Mouse (Mus musculus) layer of hippocampus, adult 2 months (tissue): ENCODE data around the gene Dnajb1. TPM values are rescaled to one million over a fixed set of nuclear protein-coding genes. Genes with fewer than 3 reads are reported as not detected.
A peak's percentile ranks its signal among the peaks of the same experiment; 100 is the strongest.

ENCODE experiments used
- DNase-seq, 2 experiments: peaks; one replicate each; pipeline ENCODE4 v3.0.0; 2022; ENCODE audit warnings: low spot score in 2 of 2
- H3K27ac ChIP-seq: fragments of 200-600 bp; 2 replicates; pipeline ENCODE4 v1.8.1; 2022
- H3K4me3 ChIP-seq: fragments of 200-600 bp; 2 replicates; pipeline ENCODE4 v1.8.1; 2022; ENCODE audit warnings: mild to moderate bottlenecking
- CTCF ChIP-seq: fragments of 200-600 bp; conservative IDR thresholded peaks from 2 replicates; pipeline ENCODE4 v1.8.1; 2022; ENCODE audit warnings: antibody characterized with exemption, mild to moderate bottlenecking, moderate library complexity
- total RNA-seq, 2 experiments: library from RNA; stranded (reverse); gene quantifications; 2 replicates each; pipeline ENCODE4 v1.2.3; 2021

Dnajb1 gene
- total RNA-seq, 2 experiments from 2014 or later, result 36.5 to 37.6 TPM

DNA sequence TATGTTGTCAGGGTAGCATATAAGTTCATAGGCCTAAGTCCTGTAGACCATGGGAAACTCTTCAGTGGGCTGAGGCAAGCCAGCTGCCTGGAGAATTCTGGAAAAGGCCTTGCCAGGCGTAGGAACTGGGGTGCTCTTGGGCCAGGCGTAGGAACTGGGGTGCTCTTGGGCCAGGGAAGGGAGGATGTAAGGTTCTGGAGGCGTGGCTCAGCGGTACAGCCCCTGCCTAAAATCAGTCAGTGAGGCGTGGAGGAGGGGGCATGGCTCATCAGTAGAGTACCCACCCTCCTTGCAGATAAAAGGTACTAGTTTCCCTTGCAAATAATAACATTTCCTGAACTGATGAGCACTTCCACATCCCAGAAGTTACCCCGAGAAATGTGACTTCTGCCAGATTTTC lies 46.7 kb downstream of the Dnajb1 start:
- Histone ChIP-seq H3K4me3 (no peak overlapping the region), H3K27ac (no peak overlapping the region)
- TF ChIP-seq CTCF, result no peak
- no peak for DNase-seq

- Histone ChIP-seq H3K27ac (no peak overlapping the region), H3K4me3 (no peak overlapping the region)
- no peak for TF ChIP-seq CTCF
- DNase-seq, result no peak
Observed at GRCm38 (mm10) chr8:83656043-83656442, 48.0 kb downstream of the Dnajb1 start.

- TF ChIP-seq CTCF, result peak; percentile 58
- Histone ChIP-seq H3K27ac (no peak overlapping the region), H3K4me3 (no peak overlapping the region)
- no peak for DNase-seq
Observed at GRCm38 (mm10) chr8:83656484-83657246, 48.7 kb downstream of the Dnajb1 start.

GRCm38 (mm10) chr8:83660545-83660944 lies 52.6 kb downstream of the Dnajb1 start:
- peak overlapping the region; percentile 67 for H3K27ac ChIP-seq

DNA sequence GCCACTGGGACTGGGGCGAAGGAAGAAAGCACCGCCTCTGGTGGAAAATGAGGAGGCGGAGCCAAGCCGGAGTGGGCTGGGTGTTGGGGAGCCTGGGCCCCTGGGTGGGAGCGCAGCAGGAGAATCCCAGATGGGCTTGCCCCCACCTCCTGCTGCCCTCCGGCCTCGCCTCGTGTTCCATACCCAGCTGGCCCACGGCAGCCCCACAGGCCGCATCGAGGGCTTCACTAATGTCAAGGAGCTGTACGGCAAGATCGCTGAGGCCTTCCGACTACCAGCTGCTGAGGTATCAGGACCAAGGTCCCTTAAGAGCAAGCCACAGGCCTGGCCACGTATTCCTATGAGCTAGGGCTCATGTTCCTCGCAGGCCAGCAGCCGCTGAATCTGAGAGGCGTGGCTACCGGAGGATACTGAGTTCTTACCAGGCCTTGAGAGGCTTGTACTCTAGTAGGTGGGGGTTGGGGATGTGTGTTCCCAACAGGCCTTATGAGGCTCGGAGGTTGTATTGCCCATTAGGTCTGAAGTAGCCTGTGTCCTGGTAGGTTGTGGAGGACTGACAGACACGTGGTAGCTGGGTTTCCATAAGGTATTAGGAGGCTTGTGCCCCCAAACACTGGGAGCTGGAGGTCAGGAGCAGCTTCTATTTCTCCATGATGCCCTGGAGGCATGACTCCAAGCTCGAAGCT lies 53.1 kb downstream of the Dnajb1 start:
- peak overlapping the region; percentile 67 for H3K27ac ChIP-seq
- peak in 1 of 2 experiments; percentile 15 for DNase-seq
- TF ChIP-seq CTCF, result no peak
- H3K4me3 ChIP-seq, result no peak overlapping the region; the same call in 1 of the 2 replicates

More at GRCm38 (mm10) chr8:83660545-83660944, 52.6 kb downstream of the Dnajb1 start:
- no peak overlapping the region for H3K4me3 ChIP-seq
- no peak for TF ChIP-seq CTCF
- DNase-seq, result peak in 1 of 2 experiments; percentile 38

Other genes starting within 250 kb of the Dnajb1 start
- 1 to 10 TPM; 7.8 to 8.3 TPM for gene Clgn, start 218.3 kb upstream of the Dnajb1 start, total RNA-seq
- gene Scoc, start 149.8 kb upstream of the Dnajb1 start, total RNA-seq, result 100 to 1,000 TPM; 211 to 218 TPM
- gene Olfr370, start 72.4 kb upstream of the Dnajb1 start, total RNA-seq, result not detected
- gene Ndufb7, start 41.5 kb upstream of the Dnajb1 start, total RNA-seq, result 100 to 1,000 TPM; 154 to 156 TPM
- gene Tecr, start 222 bp upstream of the Dnajb1 start, total RNA-seq, result 100 to 1,000 TPM; 503 to 542 TPM
- gene Gipc1, start 44.5 kb downstream of the Dnajb1 start, total RNA-seq, result 10 to 100 TPM; 52.8 to 55.4 TPM
- gene Ptger1, start 58.5 kb downstream of the Dnajb1 start, total RNA-seq, result under 1 TPM; 0.42 to 0.84 TPM
- 10 to 100 TPM; 47.9 to 56.8 TPM for gene Pkn1, start 91.0 kb downstream of the Dnajb1 start, total RNA-seq
- 10 to 100 TPM; 17.9 to 20.4 TPM for gene Ddx39, start 107.0 kb downstream of the Dnajb1 start, total RNA-seq
- gene Adgre5, start 133.1 kb downstream of the Dnajb1 start, total RNA-seq, result 10 to 100 TPM in 1 of 2 experiments, 1 to 10 TPM in 1; 8.1 to 12.4 TPM